Mouse (Mus musculus) kidney, embryonic 15.5 days (tissue): ENCODE results near the gene Sptbn4. TPM values are rescaled to one million over a fixed set of nuclear protein-coding genes. Genes with fewer than 3 reads are reported as not detected.

ENCODE experiments used
- ATAC-seq: fragments of 200-750 bp; cut with Nextera tagmentation; replicated peaks from 2 replicates; pipeline ENCODE4 v1.8.0; 2017; ENCODE audit warnings: moderate TSS enrichment; ENCODE audit not compliant: low FRiP score
- H3K27ac ChIP-seq: fragments of 300-500 bp; sonication (generic); 2 replicates; pipeline ENCODE4 v1.5.1; 2015; ENCODE audit warnings: mild to moderate bottlenecking, inconsistent platforms
- H3K27me3 ChIP-seq: fragments of 300-500 bp; sonication (generic); 2 replicates; pipeline ENCODE4 v1.6.1; 2015; ENCODE audit warnings: inconsistent platforms
- H3K36me3 ChIP-seq: fragments of 300-500 bp; sonication (generic); 2 replicates; pipeline ENCODE4 v1.6.1; 2015; ENCODE audit warnings: inconsistent platforms
- H3K4me1 ChIP-seq: fragments of 300-500 bp; sonication (generic); 2 replicates; pipeline ENCODE4 v1.6.1; 2015; ENCODE audit warnings: inconsistent platforms
- H3K4me2 ChIP-seq: fragments of 300-500 bp; sonication (generic); 2 replicates; pipeline ENCODE4 v1.6.1; 2015; ENCODE audit warnings: moderate library complexity, mild to moderate bottlenecking, inconsistent platforms
- H3K4me3 ChIP-seq: fragments of 300-500 bp; sonication (generic); replicated peaks from 2 replicates; pipeline ENCODE4 v1.5.1; 2015; ENCODE audit warnings: mild to moderate bottlenecking, inconsistent platforms
- H3K9ac ChIP-seq: fragments of 300-500 bp; sonication (generic); 2 replicates; pipeline ENCODE4 v1.6.1; 2015; ENCODE audit warnings: mild to moderate bottlenecking, inconsistent platforms
- H3K9me3 ChIP-seq: fragments of 300-500 bp; sonication (generic); replicated peaks from 2 replicates; pipeline ENCODE4 v1.6.1; 2016; ENCODE audit warnings: inconsistent platforms
- WGBS: fragments of 180-500 bp; shearing (Covaris S2); methylation state at CpG from one replicate; pipeline ENCODE4 v1.1.7; 2015; ENCODE audit warnings: mixed read lengths; 5-methylcytosine and 5-hydroxymethylcytosine counted together
- polyA plus RNA-seq: library from polyadenylated mRNA; unstranded; fragments of >200 nt; fragmentation: Nextera tagmentation; extraction: Ambion mirVana; gene quantifications from 2 replicates; pipeline ENCODE4 v1.2.1, GENCODE M21; 2015

Sptbn4 gene
- polyA plus RNA-seq, 1 experiment from 2014 or later = 0.39 TPM

DNA sequence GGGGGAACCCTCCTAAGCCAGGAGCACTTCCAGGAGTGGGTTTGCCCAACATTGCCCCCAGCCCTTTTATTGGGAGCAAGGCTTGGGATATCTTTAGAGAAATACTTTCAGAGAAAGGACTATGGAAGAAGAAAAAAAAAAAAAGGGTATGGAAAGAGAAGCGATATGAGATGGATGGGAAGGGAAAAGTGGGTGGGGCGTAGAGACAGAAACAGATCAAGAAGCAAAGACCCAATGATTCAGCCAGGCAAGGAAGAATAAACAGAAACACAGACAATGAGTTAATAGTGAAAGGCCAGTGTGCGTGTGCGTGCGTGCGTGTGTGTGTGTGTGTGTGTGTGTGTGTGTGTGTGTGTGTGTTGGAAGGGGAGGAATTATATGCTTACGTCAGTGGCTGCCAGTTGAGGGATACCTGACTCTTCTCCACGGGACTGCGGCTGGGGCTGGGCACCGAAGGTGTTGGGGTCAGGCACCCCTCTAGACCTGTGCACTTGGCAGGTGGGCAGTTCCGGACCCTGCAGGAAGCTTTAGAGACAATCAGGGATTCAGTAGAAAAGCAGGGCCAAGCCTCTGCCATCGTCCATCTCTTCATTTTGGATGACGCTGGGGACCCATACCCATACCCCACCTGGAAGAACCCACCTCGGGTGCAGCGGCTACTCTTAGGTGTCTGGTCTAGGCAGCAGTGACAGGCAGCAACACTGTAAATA lies 112.3 kb downstream of the Sptbn4 start:
- WGBS = 53% methylated on average over 15 of the region's 15 CpGs
- Histone ChIP-seq H3K4me1 (peaks cover 74% of the 10 kb centered on the region), H3K27ac (0 out of 2 replicates have a peak overlapping the region, but pooled peaks have one; percentile 1), H3K36me3 (no peaks in the 10 kb centered on the region), H3K4me3 (peak overlapping the region; percentile 55; the same call in 1 of the 2 replicates), H3K9ac (no peak overlapping the region), H3K9me3 (no peaks in the 10 kb centered on the region), H3K27me3 (peaks cover 94% of the 10 kb centered on the region), H3K4me2 (peak overlapping the region; percentile 86)
- ATAC-seq = no peak

DNA sequence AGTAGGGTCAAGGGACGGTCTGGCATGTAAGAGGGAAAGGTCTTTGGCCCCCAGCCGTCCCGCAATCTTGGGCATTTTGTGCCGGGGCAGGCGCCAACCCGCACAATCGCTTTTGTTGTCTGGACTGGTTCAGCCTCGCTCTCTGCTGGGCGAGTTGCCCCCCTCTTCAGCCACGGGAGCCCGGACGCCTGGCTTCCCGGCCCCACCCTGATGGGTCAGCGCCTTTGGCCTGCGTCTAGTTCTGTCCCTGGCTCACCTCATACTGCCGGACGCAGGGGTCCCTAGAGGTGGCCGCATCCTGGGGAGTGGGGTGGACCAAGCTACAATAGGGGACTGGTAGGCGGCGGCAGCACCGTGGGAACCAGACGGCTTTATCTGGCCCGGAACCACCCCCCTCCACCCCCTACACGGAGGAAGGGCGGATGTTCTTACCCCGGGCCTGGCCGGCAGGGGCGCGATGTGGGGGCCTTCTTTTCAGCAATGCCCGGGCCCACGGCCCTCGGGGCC lies 113.0 kb downstream of the Sptbn4 start:
- Histone ChIP-seq H3K4me1 (peaks cover 81% of the 10 kb centered on the region), H3K27me3 (peaks cover 97% of the 10 kb centered on the region), H3K36me3 (no peaks in the 10 kb centered on the region), H3K4me2 (peak overlapping the region; percentile 86), H3K27ac (peak overlapping the region; percentile 27; the same call in 1 of the 2 replicates), H3K9ac (no peak overlapping the region), H3K9me3 (no peaks in the 10 kb centered on the region), H3K4me3 (peak overlapping the region; percentile 55)
- ATAC-seq = no peak
- 2% methylated on average over 31 of the region's 32 CpGs for WGBS

DNA sequence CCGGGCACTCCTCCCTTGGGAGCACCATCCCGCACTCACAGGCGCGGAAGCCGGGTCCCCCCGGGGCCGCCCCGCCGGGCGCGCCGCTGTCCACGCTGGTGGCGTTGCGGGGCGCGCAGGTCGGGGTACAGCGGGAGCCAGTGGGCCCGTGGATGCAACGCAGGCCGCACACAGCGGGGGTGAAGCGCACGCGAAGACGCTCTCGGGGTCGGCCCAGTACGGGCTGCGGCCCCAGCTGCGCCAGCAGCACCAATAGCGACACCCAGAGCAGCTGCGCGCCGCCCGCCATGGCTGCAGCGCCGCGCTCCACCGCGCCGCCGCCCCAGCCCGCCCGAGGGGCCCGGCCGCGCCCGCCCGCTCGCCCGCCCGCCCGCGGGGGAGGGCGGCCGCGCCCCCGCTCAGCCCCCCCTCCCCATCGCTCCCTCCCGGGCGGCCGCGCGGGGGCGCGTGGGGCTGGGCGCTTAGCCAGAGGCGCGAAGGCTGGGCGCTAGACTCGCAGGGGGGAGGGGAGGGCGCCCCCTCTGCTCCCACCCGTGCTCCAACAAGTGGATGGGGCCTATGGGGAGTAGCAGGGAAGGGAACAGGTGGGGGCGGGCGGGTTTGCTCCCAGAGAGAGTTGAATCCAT lies 114.1 kb downstream of the Sptbn4 start:
- Histone ChIP-seq H3K27me3 (peaks cover 99% of the 10 kb centered on the region), H3K4me3 (peak overlapping the region; percentile 55), H3K4me2 (peak overlapping the region; percentile 86), H3K9me3 (no peaks in the 10 kb centered on the region), H3K4me1 (peaks cover 91% of the 10 kb centered on the region), H3K27ac (peak overlapping the region; percentile 84), H3K9ac (peak overlapping the region; percentile 48), H3K36me3 (no peaks in the 10 kb centered on the region)
- under 1% methylated on average over 53 of the region's 77 CpGs for WGBS
- ATAC-seq = no peak

DNA sequence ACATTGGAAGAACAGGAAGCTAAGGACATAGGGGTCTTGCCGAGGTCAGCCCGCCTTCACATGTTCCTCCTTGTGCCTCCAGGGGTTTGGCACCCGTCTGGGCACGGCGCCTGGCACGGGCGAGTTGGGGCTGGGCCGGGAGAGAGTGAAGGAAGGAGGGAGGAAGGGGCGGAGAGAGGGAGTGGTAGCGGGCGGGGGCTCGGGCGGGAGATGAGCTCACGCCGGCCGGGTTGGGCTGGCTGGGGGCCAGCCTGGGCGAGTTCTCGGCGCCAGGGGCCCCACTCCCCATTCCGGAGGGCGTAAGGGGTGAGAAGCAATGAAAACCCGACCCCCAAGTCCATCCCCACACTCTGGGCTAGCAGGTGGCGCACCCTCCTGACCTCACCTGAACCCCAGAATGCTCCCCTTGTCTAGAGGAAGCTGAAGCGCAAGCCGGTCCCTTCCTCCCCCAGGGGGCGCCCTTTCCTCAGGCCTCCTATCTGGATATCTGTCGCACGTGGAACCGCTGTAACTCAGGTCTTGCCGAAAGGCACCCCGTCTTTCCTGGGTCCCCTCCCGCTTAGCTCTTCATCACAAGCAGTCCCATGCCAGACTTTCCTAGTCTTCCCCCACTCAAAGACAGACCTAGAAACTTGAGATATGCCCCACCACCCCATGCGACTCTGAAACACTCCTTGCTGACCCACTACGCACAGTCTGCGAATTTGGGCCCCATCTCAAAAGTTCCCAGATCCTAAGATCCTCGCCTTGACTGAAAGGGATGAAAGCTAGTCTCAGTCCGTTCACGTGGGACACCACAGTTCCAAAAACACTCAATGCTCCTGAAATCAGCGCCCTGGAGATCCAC lies 114.9 kb downstream of the Sptbn4 start:
- Histone ChIP-seq H3K27ac (peak overlapping the region; percentile 84), H3K4me1 (peaks cover 88% of the 10 kb centered on the region), H3K4me2 (peak overlapping the region; percentile 86), H3K9me3 (no peaks in the 10 kb centered on the region), H3K4me3 (peak overlapping the region; percentile 55), H3K9ac (peak overlapping the region; percentile 48), H3K36me3 (no peaks in the 10 kb centered on the region; the same call in 1 of the 2 replicates), H3K27me3 (peaks cover 99% of the 10 kb centered on the region)
- ATAC-seq = no peak
- under 1% methylated on average over 38 of the region's 39 CpGs for WGBS

DNA sequence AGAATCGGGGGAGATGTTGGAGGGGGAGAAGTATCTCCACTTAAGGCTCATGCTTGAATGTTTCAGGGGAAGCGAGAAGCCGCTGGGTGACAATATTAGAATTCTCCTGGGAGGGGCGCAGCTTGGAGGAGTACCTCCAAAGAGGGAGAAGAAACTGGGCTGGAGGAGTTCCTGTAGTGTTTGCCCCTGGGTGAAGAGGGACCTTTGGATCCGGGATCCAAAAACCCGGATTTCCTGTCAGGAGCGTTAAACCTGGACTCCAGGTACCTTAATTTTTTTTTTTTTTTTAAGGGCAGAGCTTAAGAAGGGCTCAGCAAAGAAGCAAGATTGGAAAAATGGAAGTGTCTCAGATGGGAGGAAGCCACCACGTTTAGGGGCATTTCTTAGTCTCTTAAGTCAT lies 115.6 kb downstream of the Sptbn4 start:
- Histone ChIP-seq H3K4me2 (peak overlapping the region; percentile 86), H3K27me3 (peaks cover 99% of the 10 kb centered on the region), H3K4me1 (peaks cover 80% of the 10 kb centered on the region), H3K27ac (peak overlapping the region; percentile 84), H3K4me3 (peak overlapping the region; percentile 55), H3K9ac (0 out of 2 replicates have a peak overlapping the region, but pooled peaks have one; percentile 36), H3K36me3 (no peaks in the 10 kb centered on the region; the same call in 1 of the 2 replicates), H3K9me3 (no peaks in the 10 kb centered on the region)
- 2% methylated on average over 8 of the region's 8 CpGs for WGBS
- ATAC-seq = no peak

DNA sequence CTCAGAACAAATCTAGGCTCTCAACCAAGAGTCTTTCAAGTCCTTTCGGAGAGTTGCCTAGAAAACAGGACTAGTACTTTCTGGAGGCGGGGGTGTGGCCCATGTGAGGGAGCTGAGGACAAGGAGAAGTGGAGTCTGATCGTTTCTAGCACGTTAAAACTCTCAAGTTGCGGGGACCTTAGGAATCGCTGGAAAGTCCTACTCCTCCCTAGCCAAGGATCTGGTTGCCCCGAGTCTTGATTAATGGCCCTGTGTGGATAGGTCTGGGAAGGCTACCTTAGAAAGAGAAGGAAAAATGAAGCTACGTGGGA lies 116.0 kb downstream of the Sptbn4 start:
- H3K36me3 ChIP-seq = no peaks in the 10 kb centered on the region; the same call in 1 of the 2 replicates
- H3K9ac ChIP-seq = peak overlapping the region; percentile 39; the same call in 1 of the 2 replicates
- H3K4me3 ChIP-seq = peak overlapping the region; percentile 55
- peaks cover 79% of the 10 kb centered on the region for H3K4me1 ChIP-seq
- peak overlapping the region; percentile 86 for H3K4me2 ChIP-seq
- peak overlapping the region; percentile 84 for H3K27ac ChIP-seq
- H3K9me3 ChIP-seq = no peaks in the 10 kb centered on the region
- peaks cover 99% of the 10 kb centered on the region for H3K27me3 ChIP-seq
- under 1% methylated on average over 8 of the region's 8 CpGs for WGBS
- no peak for ATAC-seq

DNA sequence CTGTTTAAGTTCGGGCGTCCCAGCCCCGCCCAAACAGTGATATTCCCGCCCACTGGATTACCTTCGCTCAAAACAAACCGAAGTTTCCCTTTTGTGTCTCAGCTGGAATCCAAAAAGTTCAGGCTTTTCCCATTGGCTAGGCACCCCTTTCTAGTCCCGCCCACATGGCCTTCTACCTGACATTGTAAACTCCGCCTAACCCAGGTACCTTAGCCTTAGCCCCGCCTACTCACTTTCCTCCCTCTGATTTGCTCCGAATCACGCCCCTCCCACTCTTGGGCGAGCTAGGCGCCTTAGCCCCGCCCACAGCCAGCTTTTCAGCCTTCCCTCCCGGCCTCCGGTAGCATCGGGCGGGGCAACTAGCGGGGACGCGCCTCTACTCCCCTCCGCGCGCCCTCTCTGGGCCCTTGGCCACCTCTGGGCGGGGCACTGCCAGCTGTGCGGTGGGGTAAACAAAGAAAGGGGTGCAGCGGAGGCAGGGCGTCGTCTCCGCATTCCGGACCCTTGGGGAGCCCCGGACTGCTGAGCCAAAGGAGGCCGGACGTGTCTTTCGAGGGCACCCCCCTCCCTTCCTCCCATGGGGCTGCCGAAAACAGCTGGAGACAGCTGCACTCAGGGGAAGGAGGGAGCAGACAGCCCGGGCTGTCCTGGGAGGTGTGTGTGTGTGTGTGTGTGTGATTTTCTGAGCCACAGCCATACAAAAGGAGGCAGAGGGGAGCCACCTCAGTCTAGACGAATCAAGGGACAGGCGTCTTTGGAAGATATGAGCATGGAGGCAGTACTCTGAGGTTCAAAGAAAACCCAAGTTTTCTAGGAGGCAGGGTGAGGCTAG lies 116.6 kb downstream of the Sptbn4 start:
- H3K4me2 ChIP-seq = peak overlapping the region; percentile 86
- WGBS = under 1% methylated on average over 39 of the region's 39 CpGs
- H3K9me3 ChIP-seq = no peaks in the 10 kb centered on the region
- H3K9ac ChIP-seq = peak overlapping the region; percentile 39
- no peaks in the 10 kb centered on the region; the same call in 1 of the 2 replicates for H3K36me3 ChIP-seq
- H3K27ac ChIP-seq = peak overlapping the region; percentile 84
- H3K4me3 ChIP-seq = peak overlapping the region; percentile 55
- peaks cover 80% of the 10 kb centered on the region for H3K4me1 ChIP-seq
- peaks cover 99% of the 10 kb centered on the region for H3K27me3 ChIP-seq
- ATAC-seq = peak; percentile 55

DNA sequence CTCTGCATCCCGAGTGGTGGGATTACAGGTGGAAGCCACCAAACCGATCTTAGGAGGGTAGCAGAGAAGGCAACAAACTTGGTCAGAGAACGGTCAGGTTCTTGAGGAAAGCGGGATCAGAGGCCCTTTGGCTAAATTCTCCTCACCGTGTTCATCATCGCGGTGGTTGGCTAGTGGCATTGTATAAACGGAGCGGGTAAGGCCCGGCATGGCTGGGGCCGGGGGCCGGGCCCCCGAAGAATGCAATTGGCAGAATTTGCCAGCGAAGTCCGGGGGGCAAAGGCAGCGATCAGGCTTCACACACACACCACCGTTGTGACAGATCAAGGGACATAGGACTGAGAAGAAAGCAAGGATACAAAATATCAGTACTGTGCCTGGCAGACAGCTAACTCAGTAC lies 117.5 kb downstream of the Sptbn4 start:
- Histone ChIP-seq H3K4me3 (peak overlapping the region; percentile 55), H3K27ac (no peak overlapping the region), H3K4me1 (peaks cover 82% of the 10 kb centered on the region), H3K4me2 (peak overlapping the region; percentile 86), H3K27me3 (peaks cover 97% of the 10 kb centered on the region), H3K9ac (no peak overlapping the region), H3K36me3 (no peaks in the 10 kb centered on the region; the same call in 1 of the 2 replicates), H3K9me3 (no peaks in the 10 kb centered on the region)
- WGBS = 25% methylated on average over 17 of the region's 17 CpGs
- ATAC-seq = no peak

DNA sequence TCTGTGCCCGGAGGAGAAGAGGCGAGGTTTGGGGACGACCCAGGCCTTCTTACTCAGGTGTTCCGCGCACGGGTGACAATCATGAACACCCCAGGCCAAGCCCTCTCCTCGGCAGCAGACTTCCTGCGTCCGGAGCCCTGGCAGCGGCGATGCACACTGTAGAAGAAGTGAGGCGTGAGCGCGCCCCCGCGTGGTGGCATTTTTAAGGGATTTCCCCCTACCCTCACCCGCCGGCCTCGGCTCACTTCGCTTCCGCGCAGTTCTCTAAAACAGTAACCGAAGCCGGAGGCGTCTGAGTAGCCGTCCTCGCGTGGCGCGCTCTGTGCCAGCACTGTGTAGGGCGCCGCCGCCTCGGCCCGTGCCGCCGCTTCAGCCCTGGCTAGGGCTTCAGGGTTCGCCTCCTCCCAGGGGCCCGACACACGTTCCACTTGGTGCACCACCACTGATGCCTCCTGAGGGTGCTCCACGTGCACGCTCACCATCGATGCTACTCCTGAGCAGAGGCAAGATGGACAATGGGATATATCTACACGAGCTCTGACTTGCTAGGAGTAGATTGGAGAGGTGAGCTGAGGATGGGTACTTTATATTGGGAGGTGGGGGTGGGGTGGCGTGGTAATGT lies 118.0 kb downstream of the Sptbn4 start:
- WGBS = 5% methylated on average over 45 of the region's 45 CpGs
- no peaks in the 10 kb centered on the region; the same call in 1 of the 2 replicates for H3K36me3 ChIP-seq
- H3K27ac ChIP-seq = no peak overlapping the region
- H3K4me2 ChIP-seq = peak overlapping the region; percentile 86
- H3K9ac ChIP-seq = no peak overlapping the region
- peaks cover 97% of the 10 kb centered on the region for H3K27me3 ChIP-seq
- peaks cover 79% of the 10 kb centered on the region for H3K4me1 ChIP-seq
- peak overlapping the region; percentile 55 for H3K4me3 ChIP-seq
- peak; percentile 1; the same call in 1 of the 2 replicates for ATAC-seq
- H3K9me3 ChIP-seq = no peaks in the 10 kb centered on the region

DNA sequence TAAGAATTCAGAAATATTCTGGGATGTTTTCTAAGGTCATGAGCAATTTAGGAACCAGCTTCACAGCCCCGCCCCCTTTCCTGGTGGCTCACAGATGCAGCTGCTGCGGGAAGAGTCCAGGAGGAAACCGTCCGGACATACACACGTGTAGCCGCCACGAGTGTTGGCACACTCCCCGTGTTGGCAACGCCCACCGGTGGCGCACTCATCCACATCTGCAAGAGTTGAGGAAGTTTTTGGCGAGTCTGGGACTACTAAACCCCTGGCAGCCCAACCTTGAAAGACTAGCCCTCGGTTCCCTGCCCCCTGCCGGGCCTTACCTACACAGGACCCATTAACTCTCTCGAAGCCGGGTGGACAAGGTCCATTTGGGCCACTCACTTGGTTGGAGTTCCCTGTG lies 118.8 kb downstream of the Sptbn4 start:
- Histone ChIP-seq H3K4me1 (peaks cover 71% of the 10 kb centered on the region), H3K9ac (no peak overlapping the region), H3K27me3 (peaks cover 93% of the 10 kb centered on the region), H3K9me3 (no peaks in the 10 kb centered on the region), H3K4me3 (no peak overlapping the region), H3K4me2 (no peak overlapping the region), H3K36me3 (no peaks in the 10 kb centered on the region; the same call in 1 of the 2 replicates), H3K27ac (no peak overlapping the region)
- no peak for ATAC-seq
- 29% methylated on average over 16 of the region's 16 CpGs for WGBS
